Mouse (Mus musculus) erythroid progenitor cell, adult 5-6 weeks (primary cell): ENCODE data around the gene Myh11. TPM values are rescaled to one million over a fixed set of nuclear protein-coding genes. Genes with fewer than 3 reads are reported as not detected.
A peak's percentile ranks its signal among the peaks of the same experiment; 100 is the strongest.
"Not testable (repeated sequence)": the region's sequence is repeated elsewhere in the genome, so short reads cannot be mapped to it uniquely, and the experiment has no call there.

Experiments
- ATAC-seq: replicated peaks from 2 replicates; pipeline ENCODE4 v1.8.0; 2016; ENCODE audit warnings: moderate number of reproducible peaks, mild to moderate bottlenecking, moderate TSS enrichment, inconsistent platforms; ENCODE audit not compliant: poor library complexity, low FRiP score, severe bottlenecking
- total RNA-seq, 2 experiments: library from RNA; stranded (forward) in 1 of 2; stranded (reverse) in 1 of 2; fragments of 150-400 nt in 1 of 2; fragments of 186-747, 209-891 nt in 1 of 2; gene quantifications; 2 replicates each; pipeline versions ENCODE4 v1.2.3 to v1.2.4; 2015 to 2017; ENCODE audit warnings: low replicate concordance in 2 of 2

Gene Myh11
- total RNA-seq, 2 experiments from 2014 or later, result under 0.01 TPM; not detected in 1

GRCm38 (mm10) chr16:14182360-14182759 lies 108.8 kb downstream of the Myh11 start:
- ATAC-seq, result no peak

DNA sequence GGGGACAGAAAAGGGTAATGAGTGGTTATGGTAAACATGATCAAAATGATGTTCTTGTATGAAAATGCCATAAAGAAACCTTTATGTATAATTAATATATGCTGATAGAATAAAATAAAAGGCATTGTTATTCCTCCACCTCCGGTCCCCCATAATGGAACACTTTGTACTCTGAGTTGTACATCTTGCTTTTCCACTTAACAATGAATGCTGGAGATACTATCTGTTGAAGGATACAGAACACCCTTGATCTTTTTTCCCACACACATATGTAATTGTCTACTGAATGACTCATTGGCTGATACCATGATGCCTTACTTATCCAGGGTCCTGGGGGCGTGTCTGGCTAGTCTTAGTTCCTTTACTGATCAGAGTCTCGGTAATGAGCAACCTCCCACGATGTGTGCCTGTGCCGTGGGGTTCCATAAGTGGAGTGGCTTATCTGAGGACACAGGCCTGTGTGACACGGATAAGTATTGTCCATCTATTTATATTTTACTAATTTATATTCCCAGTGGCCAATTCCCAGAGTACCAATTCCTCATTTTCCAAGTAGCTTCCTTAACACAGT lies 110.9 kb downstream of the Myh11 start:
- no peak for ATAC-seq

GRCm38 (mm10) chr16:14178041-14178440 lies 113.1 kb downstream of the Myh11 start:
- no peak for ATAC-seq

- ATAC-seq, result no peak
These were observed 121.5 kb downstream of the Myh11 start for GRCm38 (mm10) chr16:14169706-14170105.

DNA sequence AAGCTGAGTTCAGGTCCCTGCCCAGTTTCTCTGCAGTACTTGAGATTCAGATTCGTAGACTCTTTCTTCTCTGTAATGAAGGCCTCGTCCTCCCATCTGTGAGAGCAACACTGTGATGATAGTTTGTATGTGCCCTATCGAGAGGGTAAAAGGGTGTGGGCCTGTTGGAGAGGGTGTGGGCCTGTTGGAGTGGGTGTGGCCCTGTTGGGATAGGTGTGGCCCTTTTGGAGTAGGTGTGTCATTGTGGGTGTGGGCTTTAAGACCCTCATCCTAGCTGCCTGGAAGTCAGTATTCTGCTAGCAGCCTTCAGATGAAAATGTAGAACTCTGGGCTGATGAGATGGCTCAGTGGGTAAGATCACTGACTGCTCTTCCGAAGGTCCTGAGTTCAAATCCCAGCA lies 124.7 kb downstream of the Myh11 start:
- peak; percentile 55 for ATAC-seq

- ATAC-seq, result no peak
These were observed 127.4 kb downstream of the Myh11 start for GRCm38 (mm10) chr16:14163731-14164130.

DNA sequence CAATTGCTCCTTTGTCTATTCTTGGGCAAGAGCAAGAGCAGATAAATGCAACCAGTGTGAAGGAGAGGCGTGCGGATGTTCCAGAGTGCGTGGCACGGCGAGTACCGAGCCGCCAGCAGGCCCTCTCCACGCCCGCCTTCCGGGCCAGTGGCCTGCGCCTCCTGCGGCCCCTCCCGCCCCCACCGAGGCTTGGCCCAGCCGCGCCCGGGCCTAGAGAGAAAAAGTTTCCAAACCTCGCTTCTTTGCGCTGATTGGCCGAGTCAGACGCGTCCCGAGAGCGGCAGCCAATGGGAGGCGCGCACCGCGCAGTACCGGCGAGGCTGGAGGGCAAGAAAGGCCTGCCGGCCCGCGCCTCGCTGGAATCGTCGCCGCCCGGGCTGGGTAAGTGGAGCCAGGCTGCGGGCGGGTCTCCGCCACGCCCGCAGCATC lies 128.2 kb downstream of the Myh11 start, which contains the start of the genes Nde1 and Marf1:
Gene Nde1 (plus strand): TSS at position 288 of the 429 bp plus-strand sequence.
Gene Marf1 (minus strand): TSS at position 364 of the 429 bp plus-strand sequence.
- ATAC-seq, result peak; percentile 80

DNA sequence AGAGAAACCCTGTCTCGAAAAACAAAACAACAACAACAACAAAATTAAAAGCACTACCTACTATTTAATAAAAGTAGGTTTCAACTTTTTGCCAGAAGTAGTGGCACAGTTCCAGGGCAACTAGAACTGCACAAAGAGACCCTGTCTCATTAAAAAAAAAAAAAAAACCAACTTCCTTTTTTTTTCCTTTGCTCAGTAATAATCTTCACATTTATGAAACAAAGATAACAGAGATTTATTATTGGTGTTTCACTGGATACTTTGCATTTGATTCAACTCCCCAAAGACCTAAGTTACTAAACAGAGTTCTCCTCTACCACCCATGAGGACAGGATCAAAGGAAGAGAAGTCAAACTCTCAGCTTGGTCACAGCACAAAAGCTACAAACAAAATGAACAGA lies 130.2 kb downstream of the Myh11 start:
- ATAC-seq, result no peak

GRCm38 (mm10) chr16:14159746-14160131 lies 131.4 kb downstream of the Myh11 start:
- peak; percentile 53 for ATAC-seq

GRCm38 (mm10) chr16:14158936-14159745 lies 132.0 kb downstream of the Myh11 start:
- peak; percentile 72 for ATAC-seq

DNA sequence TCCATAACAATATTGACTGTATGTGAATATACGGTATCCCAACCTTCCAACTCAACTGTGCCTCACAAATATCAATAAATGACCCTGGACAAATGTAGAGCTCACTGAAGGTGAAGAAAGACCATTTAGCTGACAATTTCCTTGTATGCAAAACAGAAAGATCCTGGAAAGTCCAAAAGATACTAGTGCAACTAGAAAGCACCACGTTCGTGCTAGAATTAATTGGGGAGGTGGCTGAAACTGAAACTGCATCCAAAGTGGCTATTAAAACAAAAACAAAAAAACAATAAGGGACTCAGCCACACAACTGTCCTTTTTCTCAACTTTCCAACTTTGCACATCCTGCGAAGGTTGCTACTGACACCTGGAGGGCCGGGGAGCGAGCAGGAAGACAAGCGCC lies 132.6 kb downstream of the Myh11 start:
- ATAC-seq, result no peak

- no peak for ATAC-seq
These were observed 134.9 kb downstream of the Myh11 start for GRCm38 (mm10) chr16:14156312-14156711.

DNA sequence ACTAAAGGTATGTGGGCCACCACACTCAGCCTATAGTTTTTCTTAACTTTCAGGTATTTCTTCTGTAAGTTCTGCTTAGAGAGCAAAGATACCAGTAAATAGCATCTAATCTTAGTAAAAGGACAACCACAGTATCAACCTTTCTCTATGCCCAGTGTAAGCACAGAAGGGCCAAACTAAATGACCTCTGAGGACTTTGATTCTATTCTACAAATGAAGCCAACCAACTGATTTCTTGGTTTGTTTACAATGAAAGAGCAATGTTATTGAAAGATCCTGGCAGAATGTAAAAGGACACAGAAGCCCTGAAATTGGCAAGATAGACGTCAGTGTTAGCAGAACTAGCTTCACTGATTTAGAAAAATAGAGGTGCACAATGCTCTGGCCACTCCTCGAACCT lies 135.5 kb downstream of the Myh11 start:
- ATAC-seq, result not testable (repeated sequence)

DNA sequence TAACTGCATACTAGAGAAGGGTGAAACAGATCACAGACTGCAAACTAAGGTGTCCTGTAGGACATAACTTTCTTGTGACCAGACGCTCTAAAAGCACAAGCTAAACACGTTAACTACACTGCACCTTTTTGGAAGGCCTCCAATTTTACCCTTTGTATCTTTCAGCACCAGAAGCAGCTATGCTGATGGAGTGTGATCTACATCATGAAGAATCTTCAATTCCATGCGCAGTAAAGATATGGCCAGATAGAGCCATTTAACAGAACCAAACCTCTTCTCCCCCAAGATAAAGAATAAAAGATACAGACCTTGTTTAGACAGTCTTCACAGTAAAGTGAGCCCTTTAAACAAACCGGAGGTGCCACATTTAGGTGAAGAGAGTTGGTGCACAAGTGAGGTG lies 139.5 kb downstream of the Myh11 start:
- no peak for ATAC-seq

DNA sequence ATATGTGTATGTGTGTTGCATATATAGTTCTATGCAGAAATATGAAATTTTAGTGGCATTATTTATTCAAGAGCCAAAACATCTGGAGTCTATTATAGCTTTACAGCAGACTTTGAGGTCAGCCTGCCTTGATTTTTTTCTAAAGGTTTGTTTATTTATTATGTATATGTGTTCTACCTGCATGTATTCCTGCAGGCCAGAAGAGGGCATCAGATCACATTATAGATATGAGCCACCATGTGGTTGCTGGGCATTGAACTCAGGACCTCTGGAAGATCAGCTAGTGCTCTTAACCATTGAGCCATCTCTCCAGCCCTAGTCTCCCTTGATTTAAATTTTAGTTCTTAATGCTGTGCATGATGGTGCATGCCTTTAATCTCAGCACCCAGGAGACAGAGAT lies 143.5 kb downstream of the Myh11 start:
- no peak for ATAC-seq

Other genes starting within 250 kb of the Myh11 start
- gene Nde1, start 128.1 kb downstream of the Myh11 start, total RNA-seq (2015; ENCODE audit: low replicate concordance), result 258 and 271 TPM in 2 replicates
- gene Nde1, start 128.1 kb downstream of the Myh11 start, total RNA-seq (2017; ENCODE audit: low replicate concordance), result 377 and 447 TPM in 2 replicates
- gene Marf1, start 128.0 kb downstream of the Myh11 start, total RNA-seq (2015; ENCODE audit: low replicate concordance), result 62.9 and 82.9 TPM in 2 replicates
- gene Marf1, start 128.0 kb downstream of the Myh11 start, total RNA-seq (2017; ENCODE audit: low replicate concordance), result 53.7 and 56.2 TPM in 2 replicates
- gene Fopnl, start 26.0 kb upstream of the Myh11 start, total RNA-seq (2015; ENCODE audit: low replicate concordance), result 72.8 and 111 TPM in 2 replicates
- gene Fopnl, start 26.0 kb upstream of the Myh11 start, total RNA-seq (2017; ENCODE audit: low replicate concordance), result 39.9 and 47.7 TPM in 2 replicates
- 2.5 and 4.3 TPM in 2 replicates for gene Abcc1, start 70.2 kb upstream of the Myh11 start, total RNA-seq (2015; ENCODE audit: low replicate concordance)
- gene Abcc1, start 70.2 kb upstream of the Myh11 start, total RNA-seq (2017; ENCODE audit: low replicate concordance), result 2.8 and 3.0 TPM in 2 replicates